Mouse (Mus musculus) frontal cortex, postnatal 10 days (tissue): ENCODE measurements at regions not wholly inside any gene's neighbourhood (a gene's known extent, or its start where the extent isn't known, plus 50 kb on each side); places are given as distances from the start of the nearest gene placed in this dataset.
A peak's percentile ranks its signal among the peaks of the same experiment; 100 is the strongest.

ENCODE experiments used
- DNase-seq, 2 experiments: peaks; one replicate each; pipeline ENCODE4 v3.0.0; 2022; ENCODE audit warnings: low spot score in 2 of 2, mixed read lengths in 1 of 2

- DNase-seq: no peak
These were observed 389.4 kb downstream of the Plk2 start for GRCm38 (mm10) chr13:110784162-110784785.

- DNase-seq: no peak
These were observed 390.0 kb downstream of the Plk2 start for GRCm38 (mm10) chr13:110784822-110785221.

GRCm38 (mm10) chr13:110798313-110798712 lies 403.5 kb downstream of the Plk2 start:
- no peak for DNase-seq

GRCm38 (mm10) chr13:110802841-110803240 lies 408.0 kb downstream of the Plk2 start:
- no peak for DNase-seq

- no peak for DNase-seq
These were observed 417.6 kb downstream of the Plk2 start for GRCm38 (mm10) chr13:110812401-110812800.

- DNase-seq: no peak
These were observed 419.2 kb downstream of the Plk2 start for GRCm38 (mm10) chr13:110814066-110814465.

GRCm38 (mm10) chr13:110819301-110819862 lies 424.5 kb downstream of the Plk2 start:
- no peak for DNase-seq

- DNase-seq: no peak
These were observed 429.9 kb upstream of the Actbl2 start for GRCm38 (mm10) chr13:110824878-110825277.

GRCm38 (mm10) chr13:110832442-110832841 lies 422.4 kb upstream of the Actbl2 start:
- no peak for DNase-seq

- no peak for DNase-seq
These were observed 417.9 kb upstream of the Actbl2 start for GRCm38 (mm10) chr13:110836936-110837335.

GRCm38 (mm10) chr13:110841949-110842348 lies 412.9 kb upstream of the Actbl2 start:
- DNase-seq: no peak

GRCm38 (mm10) chr13:110845695-110846094 lies 409.1 kb upstream of the Actbl2 start:
- DNase-seq: no peak

- DNase-seq: no peak
These were observed 401.7 kb upstream of the Actbl2 start for GRCm38 (mm10) chr13:110852996-110853727.

GRCm38 (mm10) chr13:110854213-110854612 lies 400.6 kb upstream of the Actbl2 start:
- DNase-seq: no peak

- no peak for DNase-seq
These were observed 388.8 kb upstream of the Actbl2 start for GRCm38 (mm10) chr13:110865902-110866512.

GRCm38 (mm10) chr13:110866713-110867112 lies 388.1 kb upstream of the Actbl2 start:
- DNase-seq: no peak

GRCm38 (mm10) chr13:110871125-110871775 lies 383.6 kb upstream of the Actbl2 start:
- DNase-seq: no peak

- no peak for DNase-seq
These were observed 383.1 kb upstream of the Actbl2 start for GRCm38 (mm10) chr13:110871776-110872135.

GRCm38 (mm10) chr13:110881573-110881972 lies 373.2 kb upstream of the Actbl2 start:
- DNase-seq: no peak

GRCm38 (mm10) chr13:110882173-110882572 lies 372.6 kb upstream of the Actbl2 start:
- no peak for DNase-seq

GRCm38 (mm10) chr13:110882661-110883172 lies 372.1 kb upstream of the Actbl2 start:
- DNase-seq: peak in 1 of 2 experiments; percentile 9

GRCm38 (mm10) chr13:110893909-110894308 lies 360.9 kb upstream of the Actbl2 start:
- DNase-seq: no peak
